Mouse (Mus musculus) kidney, postnatal 4 days (tissue): ENCODE results near the gene Bcr.
A peak's percentile ranks its signal among the peaks of the same experiment; 100 is the strongest.

Experiments used
- DNase-seq, 2 experiments: peaks; one replicate each; pipeline ENCODE4 v3.0.0; 2021; ENCODE audit warnings: mixed read lengths in 2 of 2

The Bcr gene

GRCm38 (mm10) chr10:75135518-75136162, 75.2 kb downstream of the Bcr start:
- no peak for DNase-seq

GRCm38 (mm10) chr10:75137148-75137547, 76.8 kb downstream of the Bcr start:
- DNase-seq: peak in 1 of 2 experiments; percentile 27

GRCm38 (mm10) chr10:75145221-75145620, 84.8 kb downstream of the Bcr start:
- peak in 1 of 2 experiments; percentile 37 for DNase-seq

GRCm38 (mm10) chr10:75146001-75146400, 85.6 kb downstream of the Bcr start:
- DNase-seq: no peak

- no peak for DNase-seq
Observed at GRCm38 (mm10) chr10:75146619-75147018, 86.2 kb downstream of the Bcr start.

GRCm38 (mm10) chr10:75148295-75148694, 87.9 kb downstream of the Bcr start:
- no peak for DNase-seq

- DNase-seq: no peak
Observed at GRCm38 (mm10) chr10:75150361-75150760, 90.0 kb downstream of the Bcr start.

- DNase-seq: peak; percentile 79 to 84
Observed at GRCm38 (mm10) chr10:75151311-75151710, 90.9 kb downstream of the Bcr start.

- peak; percentile 31 to 53 for DNase-seq
Observed at GRCm38 (mm10) chr10:75156835-75157234, 96.4 kb downstream of the Bcr start.

GRCm38 (mm10) chr10:75157713-75158112, 97.3 kb downstream of the Bcr start:
- DNase-seq: no peak

GRCm38 (mm10) chr10:75158356-75158755, 98.0 kb downstream of the Bcr start:
- DNase-seq: no peak

GRCm38 (mm10) chr10:75160171-75160900, 99.9 kb downstream of the Bcr start:
- no peak for DNase-seq

GRCm38 (mm10) chr10:75165825-75166481, 105.6 kb downstream of the Bcr start:
- DNase-seq: no peak

GRCm38 (mm10) chr10:75166601-75167000, 106.2 kb downstream of the Bcr start:
- no peak for DNase-seq

- peak; percentile 27 to 51 for DNase-seq
Observed at GRCm38 (mm10) chr10:75170207-75170850, 109.9 kb downstream of the Bcr start.

- DNase-seq: peak; percentile 39 to 54
Observed at GRCm38 (mm10) chr10:75173056-75173455, 112.7 kb downstream of the Bcr start.

- no peak for DNase-seq
Observed at GRCm38 (mm10) chr10:75173712-75174111, 113.3 kb downstream of the Bcr start.

GRCm38 (mm10) chr10:75176494-75176893, 116.1 kb downstream of the Bcr start:
- peak in 1 of 2 experiments; percentile 40 for DNase-seq

- no peak for DNase-seq
Observed at GRCm38 (mm10) chr10:75178911-75179310, 118.5 kb downstream of the Bcr start.

- DNase-seq: peak; percentile 79 to 84
Observed at GRCm38 (mm10) chr10:75182151-75182774, 121.9 kb downstream of the Bcr start.

- no peak for DNase-seq
Observed at GRCm38 (mm10) chr10:75184826-75185225, 124.4 kb downstream of the Bcr start.

GRCm38 (mm10) chr10:75186551-75186950, 126.2 kb downstream of the Bcr start:
- DNase-seq: no peak
